Mouse (Mus musculus) heart, embryonic 15.5 days (tissue): ENCODE data around the gene Uqcc1. TPM values are rescaled to one million over a fixed set of nuclear protein-coding genes. Genes with fewer than 3 reads are reported as not detected.

ENCODE experiments used
- ATAC-seq: fragments of 200-750 bp; cut with Nextera tagmentation; replicated peaks from 2 replicates; pipeline ENCODE4 v1.8.0; 2017; ENCODE audit warnings: low read depth, moderate TSS enrichment; ENCODE audit not compliant: insufficient number of reproducible peaks, insufficient read depth, low FRiP score
- H3K27ac ChIP-seq: fragments of 300-500 bp; sonication (generic); 2 replicates; pipeline ENCODE4 v1.5.1; 2015; ENCODE audit warnings: mild to moderate bottlenecking, inconsistent platforms
- H3K27me3 ChIP-seq: fragments of 300-500 bp; sonication (generic); 2 replicates; pipeline ENCODE4 v1.6.1; 2015; ENCODE audit warnings: inconsistent platforms
- H3K36me3 ChIP-seq: fragments of 300-500 bp; sonication (generic); 2 replicates; pipeline ENCODE4 v1.6.1; 2015; ENCODE audit warnings: mild to moderate bottlenecking, inconsistent platforms
- H3K4me1 ChIP-seq: fragments of 300-500 bp; sonication (generic); replicated peaks from 2 replicates; pipeline ENCODE4 v1.6.1; 2015; ENCODE audit warnings: inconsistent platforms
- H3K4me2 ChIP-seq: fragments of 300-500 bp; sonication (generic); 2 replicates; pipeline ENCODE4 v1.6.1; 2015; ENCODE audit warnings: inconsistent platforms, mild to moderate bottlenecking, moderate library complexity
- H3K4me3 ChIP-seq: fragments of 300-500 bp; sonication (generic); 2 replicates; pipeline ENCODE4 v1.5.1; 2015; ENCODE audit warnings: mild to moderate bottlenecking, inconsistent platforms
- H3K9ac ChIP-seq: fragments of 300-500 bp; sonication (generic); 2 replicates; pipeline ENCODE4 v1.6.1; 2015; ENCODE audit warnings: mild to moderate bottlenecking, inconsistent platforms
- H3K9me3 ChIP-seq: fragments of 300-500 bp; sonication (generic); replicated peaks from 2 replicates; pipeline ENCODE4 v1.6.1; 2016; ENCODE audit warnings: inconsistent platforms
- WGBS: fragments of 180-500 bp; shearing (Covaris S2); methylation state at CpG from one replicate; pipeline ENCODE4 v1.1.7; 2015; ENCODE audit warnings: mixed read lengths; 5-methylcytosine and 5-hydroxymethylcytosine counted together
- polyA plus RNA-seq: library from polyadenylated mRNA; unstranded; fragments of >200 nt; fragmentation: Nextera tagmentation; extraction: Ambion mirVana; gene quantifications from 2 replicates; pipeline ENCODE4 v1.2.1, GENCODE M21; 2015

Uqcc1 gene
- polyA plus RNA-seq, 1 experiment from 2014 or later: 134 TPM

GRCm38 (mm10) chr2:155823722-155824121 lies 106.4 kb downstream of the Uqcc1 start:
- no peak overlapping the region for H3K9ac ChIP-seq
- H3K9me3 ChIP-seq: no peaks in the 10 kb centered on the region
- H3K27me3 ChIP-seq: no peaks in the 10 kb centered on the region
- no peak for ATAC-seq
- peaks cover 21% of the 10 kb centered on the region for H3K4me1 ChIP-seq
- peaks cover 33% of the 10 kb centered on the region for H3K36me3 ChIP-seq
- no peak overlapping the region for H3K27ac ChIP-seq
- H3K4me2 ChIP-seq: no peak overlapping the region
- H3K4me3 ChIP-seq: no peak overlapping the region
- 91% methylated on average over 8 of the region's 8 CpGs for WGBS

GRCm38 (mm10) chr2:155820779-155821178 lies 109.3 kb downstream of the Uqcc1 start:
- H3K9ac ChIP-seq: no peak overlapping the region
- no peak overlapping the region for H3K4me2 ChIP-seq
- no peaks in the 10 kb centered on the region for H3K9me3 ChIP-seq
- no peaks in the 10 kb centered on the region for H3K27me3 ChIP-seq
- WGBS: 89% methylated on average over 5 of the region's 5 CpGs
- ATAC-seq: no peak
- peaks cover 21% of the 10 kb centered on the region for H3K4me1 ChIP-seq
- H3K27ac ChIP-seq: no peak overlapping the region
- H3K36me3 ChIP-seq: peaks cover 33% of the 10 kb centered on the region
- no peak overlapping the region for H3K4me3 ChIP-seq

- no peak for ATAC-seq
- peak overlapping the region; percentile 90 for H3K4me3 ChIP-seq
- H3K27me3 ChIP-seq: no peaks in the 10 kb centered on the region
- H3K4me2 ChIP-seq: peak overlapping the region; percentile 84
- peak overlapping the region; percentile 86 for H3K27ac ChIP-seq
- H3K9me3 ChIP-seq: no peaks in the 10 kb centered on the region
- H3K9ac ChIP-seq: peak overlapping the region; percentile 87
- H3K4me1 ChIP-seq: peaks cover 14% of the 10 kb centered on the region
- H3K36me3 ChIP-seq: peaks cover 33% of the 10 kb centered on the region
- WGBS: 57% methylated on average over 6 of the region's 6 CpGs
Observed at GRCm38 (mm10) chr2:155819449-155820251, 110.5 kb downstream of the Uqcc1 start.

DNA sequence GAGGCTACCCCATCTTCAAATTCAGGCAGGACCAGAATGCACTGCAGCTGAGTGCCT lies 110.9 kb downstream of the Uqcc1 start, which contains the start of gene BC029722:
Gene BC029722 (minus strand): TSS at position 35 of the 57 bp plus-strand sequence.
- no peaks in the 10 kb centered on the region for H3K9me3 ChIP-seq
- peak within 1 kb of the TSS; percentile 90 for H3K4me3 ChIP-seq
- H3K4me2 ChIP-seq: peak within 1 kb of the TSS; percentile 84
- no peaks in the 10 kb centered on the region for H3K27me3 ChIP-seq
- peaks cover 14% of the 10 kb centered on the region for H3K4me1 ChIP-seq
- H3K36me3 ChIP-seq: peaks cover 33% of the 10 kb centered on the region
- H3K27ac ChIP-seq: peak within 1 kb of the TSS; percentile 86
- ATAC-seq: no peak
- H3K9ac ChIP-seq: peak within 1 kb of the TSS; percentile 87

GRCm38 (mm10) chr2:155818596-155819391 lies 111.3 kb downstream of the Uqcc1 start:
- H3K27ac ChIP-seq: peak overlapping the region; percentile 86
- peak overlapping the region; percentile 90 for H3K4me3 ChIP-seq
- H3K4me2 ChIP-seq: peak overlapping the region; percentile 84
- no peaks in the 10 kb centered on the region for H3K9me3 ChIP-seq
- WGBS: under 1% methylated on average over 37 of the region's 37 CpGs
- H3K4me1 ChIP-seq: peaks cover 14% of the 10 kb centered on the region
- ATAC-seq: peak; percentile 95
- peak overlapping the region; percentile 87 for H3K9ac ChIP-seq
- H3K36me3 ChIP-seq: peaks cover 31% of the 10 kb centered on the region
- no peaks in the 10 kb centered on the region for H3K27me3 ChIP-seq

DNA sequence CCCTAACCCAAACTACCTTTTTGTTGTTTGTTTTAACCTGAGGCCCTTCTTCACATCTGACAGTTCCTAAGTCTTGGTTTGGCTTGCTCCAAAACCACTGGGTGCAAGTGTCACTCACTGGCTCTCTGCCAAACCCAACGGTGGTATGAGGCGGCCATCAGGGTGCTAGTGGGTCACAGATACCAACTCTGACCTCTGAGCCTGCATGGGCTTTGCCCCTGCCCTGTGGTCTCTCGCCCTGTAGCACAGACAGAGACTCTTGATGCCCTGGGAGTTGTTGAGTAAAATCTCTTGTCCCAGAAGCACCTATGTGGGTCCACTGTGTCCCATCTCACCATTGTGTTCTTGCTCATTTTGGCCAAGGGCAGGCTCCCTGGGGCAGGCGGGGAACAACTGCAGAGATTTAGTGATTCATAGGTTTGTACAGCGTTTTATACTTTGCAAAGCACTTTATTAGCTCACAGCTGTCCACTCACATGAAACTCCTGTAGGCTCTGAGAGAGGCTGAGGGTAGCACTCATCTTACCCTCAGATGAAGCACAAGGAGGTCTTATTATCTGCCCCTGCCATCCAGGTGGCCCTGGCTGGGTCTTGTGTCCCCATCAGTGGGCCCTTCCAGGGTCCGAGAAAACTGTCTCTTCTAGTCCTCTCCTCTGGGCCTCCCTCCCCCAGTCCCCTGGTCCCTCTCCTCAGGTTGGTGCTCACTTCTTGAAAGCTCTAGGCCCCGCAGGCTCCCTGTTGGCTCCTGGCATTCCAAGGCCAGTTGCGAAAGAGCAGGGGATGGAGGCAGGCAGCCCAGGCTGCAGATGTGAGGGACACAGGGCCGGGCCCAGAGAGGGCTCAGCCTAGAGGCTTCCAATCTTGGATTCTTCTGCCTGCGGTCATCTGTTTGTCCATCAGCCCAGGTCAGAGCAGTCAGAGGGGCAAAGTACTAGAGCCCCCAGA lies 112.5 kb downstream of the Uqcc1 start:
- Histone ChIP-seq H3K36me3 (peaks cover 19% of the 10 kb centered on the region), H3K27ac (no peak overlapping the region), H3K9ac (no peak overlapping the region), H3K9me3 (no peaks in the 10 kb centered on the region), H3K4me2 (peak overlapping the region; percentile 84), H3K4me3 (peak overlapping the region; percentile 90), H3K4me1 (peaks cover 14% of the 10 kb centered on the region), H3K27me3 (no peaks in the 10 kb centered on the region)
- 76% methylated on average over 10 of the region's 10 CpGs for WGBS
- no peak for ATAC-seq

- 94% methylated on average over 1 of the region's 1 CpGs for WGBS
- H3K9me3 ChIP-seq: no peaks in the 10 kb centered on the region
- no peak overlapping the region for H3K4me3 ChIP-seq
- H3K4me1 ChIP-seq: peaks cover 14% of the 10 kb centered on the region
- H3K4me2 ChIP-seq: no peak overlapping the region
- peaks cover 8% of the 10 kb centered on the region; the same call in 1 of the 2 replicates for H3K36me3 ChIP-seq
- no peak for ATAC-seq
- no peak overlapping the region for H3K9ac ChIP-seq
- H3K27me3 ChIP-seq: no peaks in the 10 kb centered on the region
- no peak overlapping the region for H3K27ac ChIP-seq
Observed at GRCm38 (mm10) chr2:155816179-155816578, 113.9 kb downstream of the Uqcc1 start.

- no peak overlapping the region for H3K4me3 ChIP-seq
Observed at GRCm38 (mm10) chr2:155814829-155815228, 115.3 kb downstream of the Uqcc1 start.

GRCm38 (mm10) chr2:155812637-155813036 lies 117.5 kb downstream of the Uqcc1 start:
- no peaks in the 10 kb centered on the region for H3K9me3 ChIP-seq
- H3K4me1 ChIP-seq: no peaks in the 10 kb centered on the region
- no peak overlapping the region for H3K9ac ChIP-seq
- H3K27ac ChIP-seq: no peak overlapping the region
- H3K36me3 ChIP-seq: no peaks in the 10 kb centered on the region
- WGBS: 69% methylated on average over 4 of the region's 4 CpGs
- no peaks in the 10 kb centered on the region for H3K27me3 ChIP-seq
- no peak overlapping the region for H3K4me3 ChIP-seq
- no peak for ATAC-seq
- no peak overlapping the region for H3K4me2 ChIP-seq

More at GRCm38 (mm10) chr2:155814829-155815228, 115.3 kb downstream of the Uqcc1 start:
- Histone ChIP-seq H3K36me3 (no peaks in the 10 kb centered on the region), H3K27me3 (no peaks in the 10 kb centered on the region), H3K9ac (no peak overlapping the region), H3K4me2 (no peak overlapping the region), H3K9me3 (no peaks in the 10 kb centered on the region), H3K27ac (no peak overlapping the region), H3K4me1 (peaks cover 14% of the 10 kb centered on the region)
- ATAC-seq: no peak
- 25% methylated on average over 5 of the region's 5 CpGs for WGBS

GRCm38 (mm10) chr2:155811821-155812396 lies 118.2 kb downstream of the Uqcc1 start:
- H3K4me3 ChIP-seq: no peak overlapping the region
- H3K4me1 ChIP-seq: no peaks in the 10 kb centered on the region
- 40% methylated on average over 16 of the region's 16 CpGs for WGBS
- H3K36me3 ChIP-seq: no peaks in the 10 kb centered on the region
- no peak for ATAC-seq
- no peaks in the 10 kb centered on the region for H3K9me3 ChIP-seq
- no peak overlapping the region for H3K9ac ChIP-seq
- peaks cover 2% of the 10 kb centered on the region; the same call in 1 of the 2 replicates for H3K27me3 ChIP-seq
- no peak overlapping the region for H3K4me2 ChIP-seq
- no peak overlapping the region for H3K27ac ChIP-seq

- no peak overlapping the region for H3K4me2 ChIP-seq
- 63% methylated on average over 4 of the region's 4 CpGs for WGBS
- peaks cover 5% of the 10 kb centered on the region for H3K4me1 ChIP-seq
- peaks cover 2% of the 10 kb centered on the region; the same call in 1 of the 2 replicates for H3K27me3 ChIP-seq
- ATAC-seq: no peak
- no peak overlapping the region for H3K9ac ChIP-seq
- H3K4me3 ChIP-seq: no peak overlapping the region
- no peak overlapping the region for H3K27ac ChIP-seq
- H3K9me3 ChIP-seq: no peaks in the 10 kb centered on the region
- H3K36me3 ChIP-seq: no peaks in the 10 kb centered on the region
Observed at GRCm38 (mm10) chr2:155809620-155810019, 120.5 kb downstream of the Uqcc1 start.
